Mouse (Mus musculus): ENCODE data around the gene Clec10a.

Clec10a gene

DNA sequence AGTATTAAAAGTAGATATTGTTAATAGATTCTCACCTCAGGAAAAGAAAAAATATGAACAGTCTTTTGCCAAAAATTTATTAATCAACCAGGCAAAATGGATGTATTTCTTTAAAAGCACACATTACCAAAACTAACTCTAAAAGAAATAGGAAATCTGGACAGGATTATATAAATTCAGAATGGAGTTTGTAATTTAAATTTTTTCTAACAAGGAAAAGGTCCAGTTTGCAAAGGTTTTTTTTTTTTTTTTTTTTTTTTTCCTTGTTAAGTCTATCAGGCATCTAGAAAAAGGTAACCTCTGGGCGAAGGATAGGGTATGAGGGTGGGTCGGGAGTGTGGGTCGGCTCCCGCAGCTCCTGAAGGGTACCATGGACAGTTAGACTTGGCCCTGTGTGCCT is 24.5 kb downstream of the Clec10a start:
- no peak for DNase-seq (ENCODE audit: low read depth, low spot score)

DNA sequence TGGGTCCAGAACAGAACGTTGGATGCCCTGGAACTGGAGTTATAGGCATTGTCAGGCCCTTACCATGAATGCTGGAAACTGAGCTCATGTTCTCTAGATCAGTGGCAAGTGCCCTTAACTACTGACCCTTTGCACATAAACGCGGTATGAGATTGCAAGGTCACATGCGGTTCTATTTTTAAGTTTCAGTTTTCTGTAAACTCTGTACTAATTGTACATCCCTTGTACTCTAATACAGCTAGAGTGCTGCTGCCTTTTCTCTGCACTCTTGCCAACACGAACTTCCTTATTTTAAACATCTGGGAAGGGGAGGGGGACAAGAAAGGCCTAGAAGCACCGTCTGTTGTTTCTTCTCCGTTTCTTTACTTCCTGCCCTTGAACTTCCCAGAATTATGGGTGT is 29.1 kb downstream of the Clec10a start:
- no peak for DNase-seq (ENCODE audit: low read depth, low spot score)

DNA sequence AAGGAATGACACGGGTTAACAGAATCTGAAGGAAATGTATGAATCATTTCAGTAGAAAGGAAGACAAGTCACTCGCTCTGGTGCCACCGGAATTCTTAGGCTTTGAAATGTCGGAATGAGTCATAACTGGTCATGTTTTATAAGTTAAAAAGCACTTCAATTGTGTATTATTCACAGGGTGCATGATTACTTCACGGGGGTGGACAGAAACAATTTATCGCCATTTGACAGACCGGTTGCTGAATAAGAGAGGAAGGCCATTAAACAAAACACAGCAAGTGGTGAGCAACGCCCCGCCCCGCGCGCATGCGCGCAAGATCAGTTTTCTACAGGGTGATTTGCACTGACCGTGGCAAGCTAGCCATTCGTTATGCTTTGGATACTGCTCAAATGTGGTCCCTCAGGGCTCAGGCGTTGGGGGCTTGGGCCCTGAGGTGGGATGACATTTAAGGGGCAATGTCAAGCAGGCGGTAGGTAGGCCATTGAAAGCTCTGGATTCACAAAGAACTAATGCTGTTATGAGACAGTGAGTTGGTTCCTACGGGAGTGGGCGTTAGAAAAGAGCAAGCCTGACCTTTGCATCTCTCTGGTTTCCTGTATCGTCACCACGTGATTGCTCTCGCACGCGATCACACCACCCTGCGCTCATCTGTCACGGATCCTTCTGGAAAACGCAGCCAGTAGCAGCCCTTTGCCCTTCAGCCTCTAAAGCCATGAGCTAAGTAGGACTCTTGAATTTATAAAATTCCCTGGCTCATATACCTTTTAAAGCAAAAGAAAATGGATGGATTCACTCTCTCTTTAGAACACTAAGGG is 33.5 kb downstream of the Clec10a start:
- no peak for DNase-seq (ENCODE audit: low read depth, low spot score)

DNA sequence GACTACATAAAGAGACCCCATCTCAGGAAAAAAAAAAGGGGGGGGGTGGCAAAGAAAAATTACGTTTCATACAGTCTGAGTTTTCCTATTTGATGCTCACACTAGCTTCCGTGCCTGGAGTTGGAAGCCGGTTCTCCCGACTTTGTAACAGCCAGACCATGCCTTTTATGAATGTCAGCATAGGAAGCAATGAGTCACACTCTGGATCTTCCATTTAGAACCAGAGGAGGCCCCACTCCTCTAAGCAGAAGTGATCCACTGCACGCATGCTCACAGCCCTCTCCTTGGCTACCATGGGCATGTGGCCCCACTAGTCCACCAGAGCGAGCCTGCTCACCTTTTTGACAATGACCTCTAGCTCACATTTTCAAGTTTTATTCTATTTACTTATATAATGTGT is 35.2 kb downstream of the Clec10a start:
- DNase-seq (ENCODE audit: low read depth, low spot score): no peak

DNA sequence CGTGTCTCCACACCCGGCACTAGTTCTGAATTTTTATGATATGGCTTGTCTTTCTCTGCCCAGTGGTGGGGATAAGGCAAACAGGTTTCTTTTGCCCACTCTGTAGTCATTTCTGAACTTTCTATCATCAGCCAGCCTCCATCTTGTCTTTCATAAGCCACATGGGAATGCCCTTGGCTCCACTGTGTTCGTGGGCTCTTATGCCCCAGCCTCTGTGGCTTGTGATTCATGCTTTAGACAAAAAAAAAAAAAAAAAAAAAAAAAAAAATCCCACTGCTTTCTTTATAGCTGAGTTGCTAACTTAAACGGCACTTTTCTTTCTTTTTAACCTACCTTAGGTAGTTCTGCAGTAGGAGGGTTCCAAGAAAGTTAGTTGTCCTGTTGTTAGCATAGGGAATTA is 36.2 kb downstream of the Clec10a start:
- DNase-seq (ENCODE audit: low read depth, low spot score): no peak

DNA sequence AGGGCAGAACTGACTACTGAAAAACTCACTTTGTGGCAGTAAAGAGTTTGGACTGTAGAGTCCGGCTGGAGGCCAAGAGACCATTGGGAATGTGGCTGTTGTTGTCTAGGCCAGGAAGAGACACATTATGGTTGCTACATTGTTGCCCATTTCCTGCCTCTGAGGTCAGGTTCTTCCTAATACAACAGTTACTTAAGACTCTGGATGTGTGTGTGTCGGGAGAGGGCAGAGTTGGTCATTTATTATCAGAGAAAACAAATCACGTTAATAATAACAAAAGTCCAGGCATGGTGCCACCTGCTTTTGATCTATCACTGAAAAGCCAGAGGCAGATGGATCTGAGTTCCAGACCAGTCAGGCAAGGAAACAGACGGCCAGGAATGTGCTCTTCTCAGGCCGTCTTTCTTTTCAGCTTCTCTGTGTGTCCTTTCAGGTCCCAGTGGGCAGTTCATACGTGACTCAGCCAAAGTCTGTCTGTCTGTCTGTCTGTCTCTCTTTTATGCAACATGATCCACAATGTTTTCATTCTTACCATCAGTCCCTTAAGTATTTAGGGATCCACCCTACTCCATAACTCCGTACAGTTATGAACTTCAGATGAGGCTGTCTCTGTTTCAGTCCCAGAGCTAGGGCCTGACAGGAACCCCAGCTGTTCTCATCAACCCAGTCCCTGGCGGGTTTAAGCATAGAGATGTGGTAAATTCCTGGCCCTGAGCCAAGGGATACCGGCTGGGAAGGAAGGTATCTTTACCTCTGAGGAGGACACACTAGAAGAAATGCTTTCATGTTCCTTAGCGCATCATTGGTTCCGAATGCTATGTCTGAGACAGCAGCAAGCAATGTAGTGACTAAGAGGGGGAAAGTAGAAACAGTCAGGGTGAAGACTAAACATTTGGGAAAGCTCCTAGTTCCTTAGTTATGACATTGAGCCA is 37.6 kb downstream of the Clec10a start:
- no peak for DNase-seq (ENCODE audit: low read depth, low spot score)

DNA sequence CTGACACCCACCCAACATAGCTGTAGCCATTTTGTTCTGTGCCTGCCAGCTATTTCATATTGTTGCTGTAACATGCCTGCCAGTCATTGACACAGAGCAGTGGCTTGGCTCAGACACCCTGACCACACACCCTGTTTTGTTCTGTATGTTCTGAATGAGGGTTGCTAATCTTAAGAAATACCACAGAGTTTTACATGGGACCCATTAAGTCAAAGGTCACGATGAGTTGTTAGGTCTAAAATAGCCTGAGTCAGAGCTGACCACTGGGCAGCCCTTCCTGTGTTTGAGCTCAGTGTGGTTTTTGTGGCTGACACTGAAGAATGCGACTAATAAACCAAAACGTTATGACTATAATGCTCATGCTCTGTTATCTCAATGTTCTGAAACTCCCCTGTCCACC is 42.3 kb downstream of the Clec10a start:
- DNase-seq (ENCODE audit: low read depth, low spot score): no peak

DNA sequence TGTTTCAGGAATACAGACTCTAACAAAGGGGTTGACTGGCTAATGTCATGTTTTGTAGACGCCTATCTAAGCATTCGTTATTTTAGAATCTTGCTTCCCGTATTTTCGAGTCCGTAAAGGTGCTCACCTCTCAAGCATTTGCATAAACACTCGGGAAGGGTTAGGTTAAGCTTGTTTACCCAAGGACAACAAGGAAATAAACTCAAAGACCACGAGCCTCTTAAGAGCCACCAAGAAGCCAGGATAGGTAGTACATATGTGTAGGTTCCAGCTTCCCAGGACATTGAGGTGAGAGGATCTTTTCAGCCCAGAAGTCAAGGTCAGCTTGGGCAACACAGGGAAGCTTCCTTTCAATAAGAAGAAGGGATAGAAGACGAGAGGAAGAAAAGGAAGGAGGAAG is 43.1 kb downstream of the Clec10a start:
- no peak for DNase-seq (ENCODE audit: low read depth, low spot score)

DNA sequence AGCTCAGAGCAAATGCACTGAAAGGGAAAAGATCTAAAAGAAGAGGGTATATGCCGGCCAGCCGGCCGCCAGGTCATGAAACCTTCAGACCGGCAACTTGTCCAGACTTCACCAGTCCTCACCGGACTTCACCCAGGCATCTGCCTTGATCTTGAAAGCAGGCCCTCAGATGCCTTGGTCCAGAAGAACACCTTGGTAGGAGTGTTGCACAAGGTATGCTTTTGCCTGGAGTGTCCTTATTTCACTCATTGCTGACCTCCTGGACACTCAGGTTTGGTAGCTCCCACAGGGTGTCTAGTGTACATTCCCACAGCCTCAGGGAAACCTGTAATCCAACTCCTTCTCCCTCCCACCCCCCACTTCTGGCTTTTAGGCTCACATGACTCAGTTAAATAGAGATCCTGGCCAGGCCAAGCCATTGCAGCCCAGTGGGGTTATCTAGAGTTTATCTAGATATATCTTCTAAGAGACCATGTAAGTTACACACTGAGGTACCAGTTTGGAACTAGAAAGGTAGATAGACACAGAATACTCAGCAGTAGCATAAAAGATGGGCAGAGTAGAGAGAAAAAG is 44.1 kb downstream of the Clec10a start:
- DNase-seq (ENCODE audit: low read depth, low spot score): no peak

DNA sequence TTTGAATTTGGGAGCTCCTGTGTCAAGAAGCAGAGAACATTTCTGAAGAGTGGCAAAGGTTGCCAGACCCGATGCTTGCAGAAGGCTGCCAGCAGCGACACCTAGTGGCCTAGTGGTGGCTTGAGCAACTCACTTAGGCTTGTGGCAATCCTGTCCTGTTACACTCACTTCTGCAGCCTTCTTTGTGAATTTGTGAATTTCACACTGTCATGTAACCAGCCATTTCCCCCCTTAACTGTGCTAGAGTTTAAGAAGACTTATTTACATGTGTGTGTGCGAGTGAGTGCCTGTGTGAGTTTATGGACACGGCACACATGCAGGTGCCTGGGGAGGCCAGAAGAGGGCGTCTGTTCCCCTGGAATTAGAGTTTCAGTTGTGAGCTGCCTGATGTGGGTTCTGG is 45.7 kb downstream of the Clec10a start:
- no peak for DNase-seq (ENCODE audit: low read depth, low spot score)

DNA sequence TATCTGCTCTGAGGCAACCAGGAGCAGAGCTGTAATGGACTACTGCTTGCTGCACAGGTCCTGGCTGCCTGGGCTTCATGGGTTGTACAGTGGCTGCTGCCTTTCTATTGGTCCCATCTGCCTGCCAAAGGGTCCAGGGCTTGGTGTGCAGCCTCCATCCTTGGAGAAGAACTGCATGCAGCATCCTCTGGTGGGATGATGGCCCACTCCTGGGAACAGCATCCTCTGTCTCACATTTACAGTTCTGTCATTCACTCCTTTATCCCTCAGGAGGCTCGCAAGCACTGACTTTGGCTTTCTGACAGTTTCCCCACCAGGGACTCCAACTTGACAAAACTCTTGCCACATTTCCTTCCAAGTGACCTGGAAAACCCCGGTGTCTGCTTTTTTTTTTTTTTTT is 50.8 kb downstream of the Clec10a start:
- no peak for DNase-seq (ENCODE audit: low read depth, low spot score)

DNA sequence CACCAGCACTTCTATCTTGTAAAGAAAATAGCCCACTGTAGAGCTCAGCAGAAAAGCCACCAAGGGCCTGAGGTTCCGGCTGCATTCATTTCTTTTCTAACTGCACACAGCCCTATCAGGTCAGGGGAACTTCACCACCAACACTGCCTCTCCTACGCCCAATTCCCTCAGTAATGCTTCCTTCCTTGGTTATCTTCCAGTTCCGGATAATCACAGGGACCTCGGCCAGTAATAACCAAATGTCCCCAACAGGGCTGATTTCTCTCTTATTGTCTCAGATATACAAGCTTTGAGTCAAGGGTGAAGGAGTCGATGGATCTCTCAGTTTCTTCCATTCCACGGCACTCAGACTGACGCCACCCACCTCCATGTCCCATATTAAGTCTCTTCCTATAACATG is 51.3 kb downstream of the Clec10a start:
- no peak for DNase-seq (ENCODE audit: low read depth, low spot score)

DNA sequence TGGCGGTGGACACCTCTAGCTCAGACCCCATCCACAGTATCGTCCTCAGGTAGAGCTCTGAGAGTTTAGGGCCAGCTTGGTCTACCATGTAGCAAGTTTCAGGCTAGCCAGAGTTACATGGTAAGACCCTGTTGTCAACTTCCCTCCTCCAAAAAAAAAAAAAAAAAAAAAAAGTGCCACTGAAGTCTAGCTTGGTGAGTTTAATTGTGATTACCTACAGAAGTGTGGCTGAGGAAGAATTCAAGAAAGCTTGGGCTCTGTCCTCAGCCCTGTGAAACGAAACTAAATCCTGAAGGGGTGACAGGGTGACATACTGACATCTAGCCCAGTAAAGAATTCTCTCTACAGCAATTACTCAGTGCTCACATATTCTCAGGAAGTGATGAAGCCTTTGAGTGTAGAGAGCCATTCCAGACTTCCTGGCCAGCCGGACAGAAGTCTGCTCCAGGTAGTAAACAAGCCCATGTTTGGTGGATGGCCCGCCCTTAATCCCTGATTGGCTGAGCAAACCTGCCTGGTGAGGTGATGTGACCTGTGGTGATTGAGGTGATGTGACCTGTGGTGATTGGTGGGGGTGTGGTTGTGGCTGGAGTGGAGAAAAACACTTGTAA is 52.9 kb downstream of the Clec10a start:
- DNase-seq (ENCODE audit: low read depth, low spot score): no peak

DNA sequence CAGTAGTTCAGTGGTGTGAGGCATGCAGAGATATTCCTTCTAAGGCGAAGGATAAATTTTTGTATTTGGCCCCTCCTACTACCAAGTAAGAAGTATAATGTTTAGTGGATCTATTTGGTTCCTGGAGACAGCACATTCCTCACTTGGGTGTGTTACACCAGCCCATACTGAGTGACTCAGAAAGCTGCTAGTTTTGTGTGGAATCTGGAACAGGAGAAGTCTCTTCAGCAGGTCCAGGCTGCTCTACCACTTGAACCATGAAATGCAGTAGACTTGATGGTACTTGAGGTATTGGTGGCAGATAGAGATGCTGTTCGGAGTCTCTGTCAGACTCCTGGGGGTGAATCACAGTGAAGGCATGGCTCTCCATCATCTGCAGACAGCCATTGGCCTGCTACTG is 54.7 kb downstream of the Clec10a start:
- no peak for DNase-seq (ENCODE audit: low read depth, low spot score)

DNA sequence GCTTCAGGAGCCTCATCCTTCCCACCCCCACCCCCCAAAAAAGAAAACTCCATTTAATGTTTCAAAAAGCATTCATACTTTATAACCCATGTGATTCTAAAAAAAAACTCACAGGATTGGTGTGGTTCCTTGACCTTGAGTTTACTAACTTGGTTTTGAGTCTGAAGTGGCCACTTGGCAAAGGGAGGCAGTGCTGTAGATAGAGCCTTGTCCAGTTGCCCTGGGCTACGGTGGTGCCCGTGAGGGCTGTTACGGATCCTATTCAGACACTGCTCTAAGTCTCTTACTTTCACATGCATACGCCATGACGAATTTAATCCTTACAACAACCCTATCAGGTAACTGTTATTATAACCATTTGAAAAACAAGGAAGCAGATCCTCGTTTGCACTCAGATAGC is 56.0 kb downstream of the Clec10a start:
- no peak for DNase-seq (ENCODE audit: low read depth, low spot score)

DNA sequence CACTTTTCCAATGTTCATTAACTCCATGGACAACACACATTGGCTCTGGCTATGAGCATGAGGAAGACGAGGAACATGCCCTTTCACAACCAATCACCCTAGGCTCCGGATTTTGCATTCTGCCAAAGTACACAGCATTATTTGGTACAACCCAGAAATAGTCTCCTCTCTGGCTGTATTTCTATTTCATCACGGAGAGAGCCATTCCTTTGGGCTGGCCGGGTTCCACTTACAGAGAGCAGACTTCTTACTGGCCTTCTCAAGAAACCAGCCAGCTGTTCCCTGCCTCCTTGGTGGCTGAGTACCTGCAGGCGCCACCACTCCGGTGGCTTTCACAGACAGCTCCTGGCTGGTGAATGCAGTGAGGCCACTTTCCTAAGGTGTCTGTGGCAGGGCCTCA is 56.4 kb downstream of the Clec10a start, which contains the start of gene Slc16a11:
TSS of gene Slc16a11 (plus strand) at position 330 of the 400 bp plus-strand sequence.
- no peak for DNase-seq (ENCODE audit: low read depth, low spot score)

DNA sequence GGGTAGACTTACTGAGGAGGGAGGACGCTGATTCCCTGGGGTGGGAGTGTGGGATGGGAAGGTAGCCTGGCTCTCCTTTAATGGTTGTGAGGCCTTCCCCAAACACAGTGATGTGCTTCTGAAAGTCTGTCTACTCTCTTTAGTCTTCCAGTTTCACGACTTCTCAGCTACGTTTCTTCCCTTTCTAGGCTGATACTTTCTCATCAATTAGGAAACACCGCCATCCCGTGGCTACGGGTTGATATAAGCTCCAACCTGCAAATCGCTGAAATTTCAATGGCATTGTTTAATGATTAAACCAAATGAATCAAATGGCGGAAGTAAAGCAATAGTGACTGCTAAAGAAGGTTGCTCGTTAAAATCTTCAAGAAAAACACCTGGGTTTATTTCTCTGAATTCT is 56.9 kb downstream of the Clec10a start:
- peak; percentile 66 for DNase-seq (ENCODE audit: low read depth, low spot score)

DNA sequence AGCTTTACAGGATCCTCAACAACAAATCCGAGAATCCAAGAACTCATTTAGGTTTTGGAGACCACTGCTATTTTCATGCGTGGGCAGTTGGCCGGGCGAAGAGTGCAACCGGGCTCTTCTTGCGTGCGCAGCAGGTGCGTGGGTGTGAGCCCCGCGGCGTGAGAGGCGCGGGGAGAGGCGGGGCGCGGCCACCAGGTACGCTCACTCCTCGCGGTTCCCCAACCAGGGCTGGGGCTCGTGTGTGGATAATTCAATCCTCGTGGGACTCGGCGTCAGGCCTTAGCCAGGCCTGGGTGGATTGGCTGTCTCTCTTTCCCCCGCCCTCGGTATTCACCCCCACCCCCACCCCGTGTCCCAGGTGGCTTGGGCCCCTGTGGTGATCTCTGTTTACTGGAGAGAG is 57.7 kb downstream of the Clec10a start:
- DNase-seq (ENCODE audit: low read depth, low spot score): no peak

DNA sequence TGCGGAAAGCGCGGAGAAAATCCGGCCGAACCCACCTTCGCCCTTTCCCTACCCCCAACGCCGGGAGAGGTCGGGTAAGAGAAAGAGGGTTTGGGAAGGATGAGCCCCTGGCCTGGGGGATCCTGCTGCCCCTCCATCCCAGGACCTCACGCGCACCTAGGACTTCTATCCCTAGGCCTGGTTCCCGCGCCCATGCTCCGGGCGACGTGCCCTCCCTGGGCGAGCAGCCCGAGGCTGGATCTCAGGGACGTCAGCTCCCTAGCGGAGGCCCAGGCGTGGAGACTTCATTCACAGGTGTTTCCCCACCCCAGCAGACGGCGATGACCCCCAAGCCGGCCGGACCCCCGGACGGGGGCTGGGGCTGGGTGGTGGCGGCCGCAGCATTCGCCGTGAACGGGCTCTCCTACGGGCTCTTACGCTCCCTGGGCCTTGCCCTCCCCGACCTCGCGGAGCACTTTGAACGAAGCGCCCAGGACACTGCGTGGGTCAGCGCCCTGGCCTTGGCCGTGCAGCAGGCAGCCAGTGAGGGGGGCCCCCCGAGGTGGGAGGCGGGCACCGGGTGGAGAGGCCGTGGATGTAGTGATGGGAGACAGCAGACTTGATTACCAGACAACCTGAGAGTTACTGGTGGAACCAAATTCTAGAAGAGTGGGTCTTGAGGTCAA is 58.3 kb downstream of the Clec10a start:
- no peak for DNase-seq (ENCODE audit: low read depth, low spot score)

DNA sequence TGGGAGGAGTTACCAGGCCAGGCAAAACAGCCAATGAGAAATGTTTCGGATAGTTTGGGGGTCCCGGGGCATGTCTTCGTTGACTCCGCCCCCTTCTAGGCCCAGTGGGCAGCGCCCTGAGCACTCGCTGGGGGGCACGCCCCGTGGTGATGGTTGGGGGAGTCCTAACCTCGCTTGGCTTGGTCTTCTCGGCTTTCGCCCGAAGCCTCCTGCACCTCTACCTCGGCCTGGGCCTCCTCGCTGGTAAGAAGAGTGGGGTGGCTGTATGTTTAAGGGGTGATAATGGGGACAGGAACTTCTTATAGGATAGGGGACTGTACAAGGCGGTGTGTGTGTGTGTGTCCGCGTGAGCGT is 58.8 kb downstream of the Clec10a start:
- no peak for DNase-seq (ENCODE audit: low read depth, low spot score)

DNA sequence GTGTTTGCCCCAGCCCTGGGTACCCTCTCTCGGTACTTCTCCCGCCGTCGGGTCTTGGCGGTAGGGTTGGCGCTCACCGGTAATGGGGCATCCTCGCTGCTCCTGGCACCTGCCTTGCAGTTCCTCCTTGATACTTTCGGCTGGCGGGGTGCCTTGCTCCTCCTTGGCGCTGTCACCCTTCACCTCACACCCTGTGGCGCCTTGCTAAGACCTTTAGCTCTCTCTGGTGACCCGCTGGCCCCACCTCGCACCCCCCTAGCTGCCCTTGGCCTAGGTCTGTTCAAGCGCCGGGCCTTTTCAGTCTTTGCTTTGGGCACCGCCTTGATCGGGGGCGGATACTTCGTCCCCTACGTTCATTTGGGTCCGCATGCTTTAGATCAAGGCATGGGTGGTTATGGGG is 59.3 kb downstream of the Clec10a start:
- no peak for DNase-seq (ENCODE audit: low read depth, low spot score)

DNA sequence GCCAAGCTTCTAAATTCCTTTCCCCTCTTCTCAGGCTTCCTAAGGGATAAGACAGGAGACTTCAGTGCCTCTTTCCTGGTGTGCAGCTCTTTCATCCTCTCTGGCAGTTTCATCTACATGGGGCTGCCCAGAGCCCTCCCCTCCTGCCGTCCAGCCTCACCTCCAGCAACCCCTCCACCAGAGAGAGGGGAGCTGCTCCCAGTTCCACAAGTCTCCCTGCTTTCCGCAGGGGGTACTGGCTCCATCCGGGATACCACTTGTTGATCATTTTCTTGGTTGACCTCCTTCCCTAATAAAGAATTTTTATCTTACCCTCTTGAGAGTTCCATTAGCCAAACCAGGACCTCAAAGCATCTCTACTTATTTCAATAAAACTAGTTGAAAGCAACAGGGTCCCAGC is 60.1 kb downstream of the Clec10a start:
- DNase-seq (ENCODE audit: low read depth, low spot score): no peak

All from telencephalon, adult 2 months (tissue).